Mouse (Mus musculus): ENCODE results near the gene Wdr19.

Wdr19 gene

DNA sequence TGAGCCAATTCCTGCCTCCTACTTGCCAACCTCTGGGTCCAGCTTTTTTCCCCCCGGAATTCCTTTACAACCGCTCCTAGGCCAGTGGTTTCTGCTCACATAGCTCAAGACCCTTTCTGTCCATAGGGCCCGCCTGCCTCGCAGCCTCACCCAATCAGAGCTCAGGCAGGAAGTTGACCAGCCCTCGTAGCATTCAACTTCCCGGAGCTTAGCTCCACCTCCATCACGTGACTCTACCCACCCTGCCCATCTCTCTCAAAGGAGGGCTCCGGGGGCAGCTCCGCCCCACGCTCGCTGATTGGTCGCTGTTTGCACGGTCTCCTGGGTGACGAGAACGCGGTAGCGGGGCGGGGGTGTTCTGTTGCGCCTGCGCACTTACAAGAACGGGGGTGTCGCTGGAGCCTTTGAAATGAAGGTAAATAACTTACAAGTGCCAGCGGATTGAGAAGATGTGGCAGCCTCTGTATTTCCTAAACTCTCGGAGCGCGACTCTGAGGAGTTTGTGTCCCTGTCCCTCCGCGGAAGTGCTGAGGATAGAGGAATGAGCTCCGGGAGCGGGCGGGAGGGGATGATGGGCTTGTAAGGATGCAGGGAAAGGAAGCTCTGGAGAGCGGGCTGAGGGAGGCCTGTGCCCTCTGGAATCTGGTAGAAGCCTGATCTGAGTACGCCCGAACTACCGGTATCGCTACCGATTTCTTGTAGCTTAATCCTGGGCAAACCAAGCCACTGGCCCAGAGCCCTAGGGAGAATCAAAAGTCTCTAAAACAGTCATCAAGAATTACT is at the start of gene Wdr19:
Wdr19 (plus strand) TSS at position 351 of the 783 bp plus-strand sequence.
- peak; percentile 99 for DNase-seq (ENCODE audit: low spot score in 2 of 2)

DNA sequence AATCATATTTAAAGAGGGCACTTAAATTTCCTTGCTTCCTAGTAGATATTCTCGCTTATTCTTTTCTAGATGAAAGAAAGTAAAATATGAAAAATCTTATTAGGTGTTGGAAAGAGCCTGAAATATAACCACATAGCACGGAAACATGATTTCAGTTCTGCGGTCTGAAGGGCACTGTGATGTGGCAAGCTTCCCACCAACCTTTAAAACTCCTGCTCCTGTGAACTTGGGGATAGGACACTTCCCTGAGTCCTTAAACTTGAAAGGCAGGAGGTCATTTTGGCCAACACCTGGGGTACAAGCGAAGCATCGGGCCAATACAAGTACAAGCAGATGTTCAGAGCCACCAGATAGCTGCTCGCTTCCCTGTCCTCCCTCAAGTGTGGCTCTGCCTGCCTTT is 49.8 kb upstream of the Wdr19 start:
- no peak for DNase-seq (ENCODE audit: low spot score in 2 of 2)

DNA sequence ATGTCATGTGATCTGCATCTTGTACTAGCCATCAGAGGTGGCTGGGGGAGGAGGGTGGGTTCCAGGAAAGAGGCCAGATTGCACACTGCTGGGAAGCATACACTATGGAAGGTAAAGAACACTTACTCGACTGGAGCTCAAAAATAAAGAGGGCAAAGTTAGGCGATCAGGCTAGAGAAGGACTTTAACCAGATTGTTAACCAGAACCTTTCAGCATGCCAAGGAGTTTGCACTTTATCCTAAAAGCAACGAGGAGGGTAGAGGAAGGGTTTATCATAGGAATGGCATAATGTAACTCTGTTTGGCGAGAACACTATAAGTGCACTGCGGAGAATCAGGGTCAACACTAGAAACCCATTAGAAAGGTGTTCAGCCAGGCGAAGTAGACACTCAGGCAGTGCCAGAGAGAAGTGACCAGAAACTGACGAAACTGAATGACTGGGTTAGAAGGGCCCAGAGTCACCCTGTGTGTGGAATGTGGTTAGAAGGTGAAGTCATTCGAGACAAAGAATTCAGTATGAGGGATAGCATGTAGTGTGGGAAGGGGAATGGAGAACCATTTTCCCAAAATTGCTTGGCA is 49.0 kb upstream of the Wdr19 start:
- no peak for DNase-seq (ENCODE audit: low spot score in 2 of 2)

DNA sequence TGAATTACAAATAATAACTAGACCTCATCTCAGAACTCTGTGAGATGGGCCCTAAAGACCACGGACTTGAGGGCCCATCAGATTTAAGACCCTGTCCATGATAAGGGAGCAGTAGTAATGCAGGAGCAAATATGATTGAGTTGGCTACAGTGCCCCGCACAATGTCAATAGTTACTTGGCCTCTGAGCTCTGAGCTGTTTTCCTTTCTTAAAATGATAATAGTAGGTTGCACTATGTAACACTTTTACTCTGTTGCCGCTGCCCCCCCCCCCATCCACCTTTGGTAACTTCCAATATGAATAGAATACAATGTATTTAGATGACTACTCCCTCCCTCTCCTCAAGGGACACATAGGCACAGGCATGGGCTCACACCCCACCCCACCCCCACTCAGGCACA is 48.2 kb upstream of the Wdr19 start:
- no peak for DNase-seq (ENCODE audit: low spot score in 2 of 2)

DNA sequence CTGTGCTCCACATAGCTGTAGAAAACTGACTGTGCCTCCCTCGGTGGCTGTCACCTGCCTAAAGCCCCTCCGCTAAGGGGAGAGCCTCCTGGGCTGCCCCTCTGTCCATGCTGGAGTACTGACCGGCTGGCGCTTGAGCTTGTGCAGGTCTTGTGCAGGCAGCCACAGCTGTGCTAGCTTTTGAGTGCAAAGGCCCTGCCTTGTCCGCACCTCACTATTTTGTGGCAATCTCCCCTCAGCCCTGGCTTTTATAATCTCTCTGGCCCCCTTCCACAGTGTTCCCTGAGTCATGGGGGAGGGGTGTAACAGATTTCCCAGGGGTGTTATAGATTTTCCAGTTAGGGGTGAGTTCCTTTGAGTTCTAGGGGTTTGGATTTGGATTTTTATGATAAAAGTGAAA is 47.7 kb upstream of the Wdr19 start:
- DNase-seq (ENCODE audit: low spot score in 2 of 2): no peak

DNA sequence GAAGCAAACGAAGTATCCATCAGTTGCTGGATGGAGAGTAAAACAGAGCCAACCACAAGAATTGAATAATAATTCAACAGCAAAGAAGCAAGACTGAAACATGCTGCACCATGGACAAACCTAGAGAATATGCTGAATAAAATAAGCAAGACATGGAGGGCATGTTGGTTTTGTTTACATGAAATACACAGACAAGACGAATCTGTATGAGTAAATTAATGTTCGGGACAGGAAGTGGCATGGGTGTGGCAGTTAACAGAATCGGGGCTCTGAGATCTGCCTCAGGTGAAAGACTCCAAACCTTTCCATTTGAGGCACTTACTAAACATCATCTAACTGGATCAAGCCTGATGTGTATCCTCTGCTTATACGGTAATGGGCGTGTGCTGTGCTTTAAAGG is 45.2 kb upstream of the Wdr19 start:
- DNase-seq (ENCODE audit: low spot score in 2 of 2): no peak

DNA sequence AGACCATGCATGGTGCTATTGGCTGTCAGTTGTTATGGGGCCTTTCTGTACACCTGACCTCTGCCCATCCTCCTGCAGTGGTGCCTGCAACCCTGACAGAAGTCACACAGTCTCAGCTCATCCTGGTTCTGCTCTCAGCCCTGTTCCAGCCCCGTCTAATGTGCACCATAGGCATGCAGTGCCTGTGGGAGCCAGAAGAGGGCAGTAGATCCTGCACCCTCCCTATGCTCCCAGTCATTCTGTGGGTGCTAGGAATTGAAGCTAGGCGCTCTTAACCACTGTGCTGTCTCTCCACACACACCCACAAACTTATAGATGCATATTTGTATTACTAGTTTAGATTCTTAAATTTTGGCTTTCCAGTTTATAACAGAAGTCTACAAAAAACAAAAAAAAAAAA is 42.6 kb upstream of the Wdr19 start:
- DNase-seq (ENCODE audit: low spot score in 2 of 2): no peak

DNA sequence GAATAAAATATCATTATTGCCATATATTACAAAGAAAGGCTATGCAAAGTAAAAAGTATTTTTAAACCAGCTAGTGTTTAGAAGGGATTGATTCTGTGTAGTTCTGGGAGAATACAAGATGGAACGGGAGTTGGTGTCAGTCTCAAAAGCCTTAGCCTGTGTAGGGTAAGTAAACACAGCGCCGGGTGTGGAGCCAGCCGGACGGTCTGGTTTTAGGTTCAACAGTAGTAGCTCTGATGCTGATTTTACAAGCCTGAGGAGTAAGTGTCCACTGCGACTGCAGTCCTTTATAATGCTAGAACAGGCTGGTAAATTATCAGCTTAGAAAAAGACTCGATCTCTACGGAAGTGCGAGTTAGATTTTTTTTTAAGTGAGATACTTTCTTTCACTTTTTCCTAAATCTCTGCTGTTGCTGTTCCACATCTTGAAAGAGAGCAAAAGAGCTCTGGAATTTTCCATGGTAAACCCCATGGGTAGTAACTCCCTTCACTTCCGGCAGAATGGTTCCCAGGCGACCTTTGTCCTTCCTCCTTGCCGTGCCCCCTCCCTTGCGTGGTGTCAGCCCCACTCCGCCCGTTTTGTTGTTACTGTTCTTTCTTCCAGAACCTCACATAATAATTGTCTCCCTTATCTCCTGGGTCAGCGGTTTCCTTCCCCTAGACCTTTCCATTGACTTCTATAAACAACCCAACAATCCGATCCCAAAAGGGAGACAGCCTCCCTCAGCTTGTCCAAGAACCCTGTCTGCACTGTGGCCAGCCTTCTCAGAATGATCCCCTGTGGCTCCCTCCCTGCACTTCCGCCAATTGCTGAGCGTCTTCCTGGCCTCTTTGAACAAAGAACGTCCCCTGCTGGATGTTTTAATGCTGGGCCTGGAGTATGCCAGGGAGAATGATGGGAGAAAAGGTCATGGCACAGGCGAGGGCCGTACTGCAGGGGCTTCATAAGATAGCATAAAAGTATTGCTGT is 41.8 kb upstream of the Wdr19 start:
- no peak for DNase-seq (ENCODE audit: low spot score in 2 of 2)

DNA sequence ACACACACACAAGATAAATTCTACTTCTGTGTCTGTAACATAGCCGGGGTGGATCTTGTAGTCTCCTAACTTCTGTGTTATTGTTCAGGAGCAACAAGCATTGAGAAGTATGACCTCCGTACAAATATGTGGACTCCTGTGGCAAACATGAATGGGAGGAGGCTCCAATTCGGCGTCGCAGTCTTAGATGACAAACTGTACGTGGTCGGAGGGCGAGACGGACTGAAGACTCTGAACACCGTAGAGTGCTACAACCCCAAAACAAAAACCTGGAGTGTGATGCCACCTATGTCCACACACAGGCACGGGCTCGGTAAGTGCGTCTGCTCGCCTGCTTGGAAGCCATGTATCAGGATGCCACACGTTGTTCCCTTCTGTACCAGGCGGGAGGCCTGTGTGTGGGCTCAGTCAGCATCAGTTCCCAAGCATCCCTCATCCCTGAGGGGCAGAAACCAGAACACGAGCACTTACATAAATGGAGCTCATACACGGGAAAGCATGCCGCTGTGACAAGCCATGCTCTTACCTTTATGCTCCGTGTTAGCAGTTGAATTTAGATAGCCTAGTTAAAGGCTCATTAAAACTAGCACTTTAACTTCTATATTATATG is 40.7 kb upstream of the Wdr19 start:
- DNase-seq (ENCODE audit: low spot score in 2 of 2): no peak

DNA sequence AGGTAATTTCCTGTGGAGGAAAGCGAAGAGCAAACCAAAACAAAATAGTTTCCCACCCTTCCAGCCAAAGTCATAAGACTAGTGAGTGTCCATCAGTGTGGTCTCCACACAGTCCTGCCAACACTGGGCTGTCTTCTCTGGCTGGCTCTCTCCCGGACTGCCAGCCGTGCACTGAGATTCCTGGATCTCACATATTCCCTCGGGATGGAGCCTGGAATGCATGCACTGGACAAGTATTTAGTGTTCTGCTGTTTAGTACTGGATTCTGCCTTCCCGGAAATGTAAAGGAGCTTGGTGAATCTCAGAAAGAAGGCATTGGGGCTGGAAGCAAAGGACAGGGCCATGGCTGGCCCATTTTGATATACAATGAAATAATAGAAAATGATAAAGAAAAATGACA is 36.5 kb upstream of the Wdr19 start:
- no peak for DNase-seq (ENCODE audit: low spot score in 2 of 2)

DNA sequence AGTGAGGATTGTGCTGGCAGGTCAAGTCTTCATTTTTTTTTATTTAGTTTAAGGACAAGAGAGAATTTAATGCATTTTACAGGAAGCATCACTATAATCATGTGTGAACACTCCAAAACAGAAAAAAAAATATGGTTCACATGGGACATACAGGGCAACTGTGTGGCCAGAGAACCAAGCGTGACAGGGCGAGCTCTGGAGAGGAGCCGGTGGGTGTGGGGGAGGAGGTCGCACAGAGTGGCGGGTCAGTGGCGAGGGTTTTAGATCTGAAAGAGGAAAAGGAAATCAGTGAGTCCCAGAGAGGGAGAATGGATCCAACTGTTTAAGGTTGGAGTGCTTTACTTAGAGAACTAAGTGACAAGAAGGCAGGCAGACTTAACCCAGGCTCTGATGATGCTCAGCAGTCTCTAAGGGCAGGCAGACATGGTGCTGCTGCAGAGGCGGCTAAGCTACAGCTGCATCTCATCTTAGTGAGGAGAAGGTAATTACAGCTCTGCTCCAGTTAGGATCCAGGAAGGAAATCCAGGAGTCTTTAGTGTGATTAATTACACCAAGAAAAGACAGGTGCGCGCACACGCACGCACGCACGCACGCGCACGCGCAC is 35.9 kb upstream of the Wdr19 start:
- no peak for DNase-seq (ENCODE audit: low spot score in 2 of 2)

DNA sequence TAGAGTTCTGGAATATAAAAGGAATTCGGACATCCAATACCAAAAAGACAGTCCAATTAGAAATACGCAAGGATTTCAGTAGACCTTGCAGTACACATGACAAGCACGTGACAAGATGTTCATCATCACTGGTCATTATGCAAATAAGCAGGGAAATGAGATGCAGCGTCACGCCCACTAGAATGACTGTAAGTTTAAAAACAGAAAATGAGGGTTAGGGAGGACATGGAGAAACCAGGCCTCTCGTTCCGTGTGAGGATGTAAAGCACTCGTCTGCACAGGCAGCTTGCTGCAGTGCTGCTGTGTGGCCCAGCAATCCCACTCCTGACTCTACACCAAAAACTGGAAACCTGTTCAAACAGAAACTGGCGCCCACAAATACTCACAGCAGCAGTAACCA is 29.3 kb upstream of the Wdr19 start:
- DNase-seq (ENCODE audit: low spot score in 2 of 2): no peak

DNA sequence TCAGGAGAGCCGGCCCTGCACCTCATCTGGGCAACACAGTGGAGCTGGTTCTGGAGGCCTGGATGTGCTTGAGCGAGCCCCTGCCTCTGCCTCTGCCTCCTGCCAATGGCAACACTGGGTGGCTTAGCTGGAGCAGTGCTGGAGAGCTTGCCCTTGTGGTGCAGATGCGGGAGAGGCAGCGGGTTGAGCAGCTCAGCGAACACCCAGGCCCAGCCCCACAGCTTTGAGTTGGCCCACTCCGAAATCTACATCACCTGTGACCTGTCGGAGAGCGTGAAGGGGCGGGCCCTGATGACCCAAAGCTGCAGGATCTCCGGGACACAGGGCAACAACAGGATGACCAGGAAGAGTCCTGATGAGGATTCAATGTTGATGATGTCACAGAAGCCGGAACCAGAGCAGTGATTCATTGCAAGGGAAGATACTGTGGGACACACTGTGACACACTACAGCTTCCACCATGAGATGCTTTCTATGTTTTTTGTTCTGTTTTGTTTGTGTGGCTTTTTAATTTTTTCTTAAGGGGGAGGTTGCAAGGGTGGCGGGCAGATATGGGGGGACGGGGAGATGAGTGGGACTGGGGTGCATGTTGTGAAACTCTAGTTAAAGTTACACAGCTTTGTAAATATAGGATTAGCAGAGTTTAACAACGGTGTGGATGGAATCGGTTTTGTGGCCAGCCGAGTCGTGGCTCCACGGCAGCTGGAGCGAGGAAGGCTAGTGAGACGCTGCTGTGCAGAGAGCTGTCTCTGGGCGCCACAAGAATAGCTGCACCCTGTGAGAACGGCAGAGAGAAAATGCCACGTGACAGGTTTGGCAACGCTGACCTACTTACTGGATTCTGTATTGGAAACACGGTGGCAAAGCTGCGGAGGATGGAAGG is 24.2 kb upstream of the Wdr19 start:
- no peak for DNase-seq (ENCODE audit: low spot score in 2 of 2)

DNA sequence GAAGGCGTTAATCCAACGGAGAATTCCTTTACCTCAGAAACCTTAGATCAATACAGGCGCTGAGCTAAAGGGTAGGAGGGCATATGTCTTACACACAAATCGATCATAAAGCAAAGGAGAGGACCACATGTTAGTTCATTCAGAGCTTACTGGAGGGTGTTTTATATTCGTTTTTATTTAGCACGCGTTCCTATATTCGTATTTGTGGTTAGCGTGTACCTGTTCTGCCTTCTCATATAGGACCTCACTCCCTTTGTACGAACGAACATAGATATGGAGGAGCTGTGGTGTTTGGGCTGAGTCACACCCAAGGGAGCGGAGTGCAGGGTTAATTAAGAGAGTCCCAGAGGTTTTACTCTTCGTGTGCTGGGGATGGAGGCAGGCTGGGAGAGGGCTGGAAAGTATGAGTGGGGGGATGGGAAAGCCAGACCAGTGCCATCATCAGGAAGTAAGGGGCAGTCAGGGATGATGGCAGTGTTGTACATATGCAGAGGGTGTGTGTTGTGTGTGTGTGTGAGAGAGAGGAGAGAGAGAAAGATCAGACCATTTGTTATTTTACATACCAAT is 23.5 kb upstream of the Wdr19 start:
- no peak for DNase-seq (ENCODE audit: low spot score in 2 of 2)

DNA sequence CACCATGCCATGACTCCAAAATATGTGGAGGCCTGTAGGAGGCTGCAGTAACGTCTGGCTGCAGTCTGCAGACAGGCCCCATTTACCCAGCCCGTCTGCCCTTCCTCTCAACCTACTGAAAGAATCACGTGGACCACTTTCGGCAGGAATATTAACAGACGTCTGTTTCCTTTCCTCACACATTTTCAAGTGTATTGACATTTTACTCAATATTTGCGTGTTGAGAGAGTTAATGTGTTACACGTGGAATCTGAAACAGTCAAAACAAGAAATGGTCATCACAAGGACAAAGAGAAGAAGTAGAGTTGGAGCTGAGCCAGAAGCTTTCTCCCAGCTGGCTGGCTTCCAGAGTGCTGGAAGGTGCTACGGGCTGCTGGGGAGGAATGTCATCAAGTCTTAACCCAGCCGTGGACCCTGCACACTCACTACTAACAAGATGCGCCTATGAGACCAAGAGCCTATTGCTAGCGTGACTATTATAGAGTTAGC is 22.4 kb upstream of the Wdr19 start:
- DNase-seq (ENCODE audit: low spot score in 2 of 2): no peak

DNA sequence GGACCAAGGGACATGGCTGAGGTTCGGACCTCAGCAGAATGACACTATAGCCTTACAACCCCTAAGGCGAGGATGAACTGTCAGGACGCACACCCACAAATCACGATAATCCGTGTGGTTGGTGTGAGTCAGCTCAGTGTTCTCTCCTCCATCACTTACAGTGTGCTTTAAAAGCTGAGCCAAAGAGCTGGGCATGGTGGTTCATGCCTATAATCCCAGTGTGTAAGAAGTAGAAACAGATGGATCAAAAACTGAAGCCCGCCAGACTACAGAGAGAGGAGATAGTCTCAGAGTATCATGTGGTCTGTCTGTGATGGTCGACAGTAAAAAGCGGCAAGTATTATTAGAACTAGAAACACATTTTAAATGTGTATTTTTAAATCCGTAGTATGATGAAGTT is 21.0 kb upstream of the Wdr19 start:
- no peak for DNase-seq (ENCODE audit: low spot score in 2 of 2)

DNA sequence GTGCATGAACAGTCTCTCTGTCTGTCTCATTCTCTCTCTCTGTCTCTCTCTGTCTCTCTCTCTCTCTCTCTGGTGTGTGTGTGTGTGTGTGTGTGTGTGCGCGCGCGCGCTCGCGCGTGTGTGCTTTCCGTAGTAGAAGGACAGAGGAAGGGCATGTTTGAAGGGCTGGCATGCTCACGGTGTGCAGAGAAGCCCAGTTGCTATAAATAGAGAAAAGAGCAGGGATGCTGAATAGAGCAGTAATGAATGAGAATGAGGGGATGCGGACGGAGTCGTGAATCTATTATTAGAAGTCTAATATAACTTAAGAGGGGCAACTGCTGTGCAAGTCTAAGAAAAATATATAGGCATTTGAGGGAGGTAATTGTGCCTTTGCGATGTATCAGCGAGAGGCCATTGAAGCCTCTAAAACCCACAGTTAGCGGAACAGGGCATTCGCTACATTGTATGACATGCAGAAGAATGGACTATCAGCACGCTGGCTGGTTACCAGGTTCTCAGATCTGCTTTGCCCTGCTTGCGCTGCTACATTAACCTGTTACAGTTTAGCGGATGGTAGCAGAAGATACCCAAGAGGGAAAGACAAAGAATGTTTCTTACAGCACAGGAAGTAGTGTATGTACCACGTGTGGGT is 18.2 kb upstream of the Wdr19 start:
- DNase-seq (ENCODE audit: low spot score in 2 of 2): no peak

DNA sequence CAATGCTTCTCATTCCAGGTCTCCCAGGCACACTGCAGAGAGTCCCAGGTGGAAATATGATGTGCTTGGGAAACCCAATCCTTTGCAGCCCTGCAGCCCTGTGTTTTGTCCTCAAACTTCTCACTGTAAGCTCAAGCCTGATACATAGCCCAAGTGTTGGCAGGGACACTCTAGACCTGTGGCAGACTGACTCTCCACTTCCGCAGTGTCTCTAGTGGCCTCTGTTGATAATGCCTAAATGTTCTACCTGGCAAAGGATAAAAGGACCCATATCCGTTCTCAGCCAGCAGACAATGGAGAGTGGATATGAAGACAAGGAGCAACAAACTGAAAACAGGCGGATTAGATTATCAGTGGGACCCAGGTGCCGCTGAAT is 17.7 kb upstream of the Wdr19 start:
- DNase-seq (ENCODE audit: low spot score in 2 of 2): no peak

DNA sequence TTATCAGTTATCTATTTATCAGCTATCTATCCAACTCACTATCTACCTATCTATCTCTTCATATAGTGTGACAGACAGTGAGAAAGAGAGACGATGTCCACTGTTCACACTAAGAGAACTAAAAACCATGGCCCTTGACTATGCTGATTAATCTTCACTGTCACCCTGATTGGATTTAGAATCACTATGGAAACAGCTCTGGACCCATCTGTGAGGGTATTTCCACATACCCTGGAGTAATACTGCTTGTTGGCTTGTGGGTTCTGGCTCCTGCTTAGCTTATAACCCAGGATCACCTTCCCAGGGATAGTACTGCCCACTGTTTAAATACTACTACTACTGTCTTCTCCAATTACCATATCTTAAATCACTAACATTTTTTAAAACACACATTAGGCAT is 17.2 kb upstream of the Wdr19 start:
- DNase-seq (ENCODE audit: low spot score in 2 of 2): no peak

DNA sequence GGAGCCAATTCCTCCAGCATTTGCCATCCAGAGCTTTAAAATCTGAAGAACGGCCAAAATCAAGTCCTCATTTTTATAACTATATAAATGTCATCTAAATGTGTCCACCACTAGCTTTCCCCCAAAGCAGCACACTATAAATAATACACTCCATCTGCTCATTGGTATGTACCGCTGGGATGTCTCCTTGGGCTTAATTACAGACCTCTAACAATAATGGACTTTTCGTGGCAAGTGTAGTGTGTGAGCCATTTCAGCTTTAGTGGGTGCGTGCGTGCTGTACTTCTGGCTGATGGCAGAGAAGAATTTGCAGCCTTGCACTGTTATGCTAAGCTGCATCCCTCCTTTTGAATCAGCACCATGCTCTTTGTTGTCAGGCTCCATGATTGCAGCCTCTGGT is 7.9 kb upstream of the Wdr19 start:
- DNase-seq (ENCODE audit: low spot score in 2 of 2): no peak
